Mouse (Mus musculus) inflammation-experienced regulatory T-cells (primary cell): Measurements from ENCODE around the gene Olfr1100. TPM values are rescaled to one million over a fixed set of nuclear protein-coding genes. Genes with fewer than 3 reads are reported as not detected.

Experiments used
- polyA plus RNA-seq, 2 experiments: library from polyadenylated mRNA; unstranded; fragments of 100-300 nt; shearing (Covaris generic); gene quantifications; one replicate each; pipeline ENCODE4 v1.2.1; 2017

The Olfr1100 gene
- polyA plus RNA-seq, result not detected

DNA sequence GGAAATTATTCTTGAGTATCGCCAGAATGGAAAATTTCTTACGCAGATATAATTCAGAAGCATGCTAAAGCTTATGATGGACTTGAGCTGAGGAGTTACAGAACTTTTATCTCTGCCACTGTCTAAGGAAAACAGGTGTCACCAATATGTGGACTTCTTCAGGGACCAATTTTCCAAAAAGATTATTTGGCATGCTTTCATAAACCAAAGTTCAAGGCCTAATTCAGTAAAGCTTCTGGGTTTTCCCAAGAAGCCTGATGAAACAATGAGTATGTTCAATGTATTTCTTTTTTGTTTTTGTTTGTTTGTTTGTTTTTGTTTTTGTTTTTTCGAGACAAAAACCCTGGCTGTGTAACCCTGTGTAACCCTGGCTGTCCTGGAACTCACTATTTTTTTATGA, at the start of gene Olfr1100:
Gene Olfr1100, minus strand, starts transcription at position 101 of the 400 bp plus-strand sequence.

GRCm38 (mm10) chr2:87026980-87027379, 47.2 kb upstream of the Olfr1100 start, which contains the start of gene Olfr1104:
Gene Olfr1104, minus strand, starts transcription at chr2:87027080.

DNA sequence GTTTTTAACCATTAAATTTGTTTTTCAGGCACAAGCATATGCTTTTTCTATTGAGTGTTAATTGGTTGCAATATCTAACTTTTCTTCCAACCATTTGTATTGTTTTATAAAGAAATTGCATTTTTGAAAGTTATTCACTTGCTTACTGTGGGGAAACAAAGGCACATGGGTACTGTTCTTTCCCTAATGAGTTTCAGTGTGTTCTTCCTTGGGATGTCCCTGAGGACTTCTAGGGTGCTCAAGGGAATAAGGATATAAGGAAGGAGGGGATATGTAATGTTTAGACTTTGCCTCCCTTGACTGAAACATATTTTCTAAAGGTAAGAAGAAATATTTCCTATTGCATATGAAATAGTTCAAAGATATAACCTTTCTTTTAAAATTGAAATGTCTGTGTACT, 18.3 kb upstream of the Olfr1100 start, which contains the start of gene Olfr1102:
Gene Olfr1102, plus strand, starts transcription at position 301 of the 400 bp plus-strand sequence.

DNA sequence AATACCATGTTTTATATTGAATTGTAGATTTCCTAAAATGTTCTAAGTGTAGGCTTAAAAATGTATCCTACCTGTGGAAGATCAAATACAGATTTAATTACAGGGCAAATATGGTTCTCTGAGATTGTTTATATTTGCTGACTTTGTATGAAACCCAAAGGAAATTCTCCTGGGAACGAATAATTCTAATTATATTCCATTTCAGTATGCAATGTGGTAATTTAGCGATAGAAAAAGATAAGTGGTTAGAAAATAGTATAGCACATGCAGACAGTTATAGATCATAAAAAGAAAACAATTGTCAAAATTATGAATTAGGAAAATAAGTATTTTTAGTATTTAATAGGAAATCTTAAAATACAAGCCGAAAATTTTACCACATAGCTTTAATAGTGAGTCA, 11.4 kb upstream of the Olfr1100 start, which contains the start of gene Olfr1101:
Gene Olfr1101, minus strand, starts transcription at position 101 of the 400 bp plus-strand sequence.

DNA sequence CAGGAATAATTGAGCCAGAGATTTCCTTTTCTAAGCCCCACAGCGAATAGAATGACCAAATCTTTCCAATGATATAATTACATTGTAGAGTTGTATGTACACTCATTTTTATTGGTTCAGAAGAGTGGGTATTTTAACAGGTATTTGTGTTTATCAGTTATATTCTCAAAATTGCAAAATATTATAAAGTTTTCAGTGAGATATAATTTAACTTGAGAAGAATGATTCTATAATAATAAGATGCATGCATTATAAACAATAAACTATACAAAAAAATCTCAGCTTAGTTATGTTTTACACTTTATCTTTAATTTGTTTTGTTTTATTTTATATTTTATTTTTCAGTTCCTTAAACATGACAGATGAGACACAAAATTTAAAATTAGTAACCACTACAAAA, 19.2 kb downstream of the Olfr1100 start, which contains the start of gene Olfr1099:
Gene Olfr1099, minus strand, starts transcription at position 101 of the 400 bp plus-strand sequence.

Other genes starting within 250 kb of the Olfr1100 start
- gene Olfr1089, start 246.3 kb downstream of the Olfr1100 start, polyA plus RNA-seq, result not detected
- 1 to 10 TPM in 1 of 2 experiments, not detected in 1; 3.3 TPM for gene Olfr1090, start 221.0 kb downstream of the Olfr1100 start, polyA plus RNA-seq
- 1 to 10 TPM in 1 of 2 experiments, not detected in 1; 2.2 TPM for gene Olfr1093, start 197.5 kb downstream of the Olfr1100 start, polyA plus RNA-seq
- not detected for gene Olfr141, start 169.9 kb downstream of the Olfr1100 start, polyA plus RNA-seq
- gene Olfr1094, start 155.3 kb downstream of the Olfr1100 start, polyA plus RNA-seq, result not detected
- not detected for gene Olfr1095, start 128.3 kb downstream of the Olfr1100 start, polyA plus RNA-seq
- under 1 TPM in 1 of 2 experiments, not detected in 1; 0.06 TPM for gene Gm13723, start 105.2 kb downstream of the Olfr1100 start, polyA plus RNA-seq
- gene Olfr1097, start 87.7 kb downstream of the Olfr1100 start, polyA plus RNA-seq, result under 1 TPM in 1 of 2 experiments, not detected in 1; 0.07 TPM
- under 1 TPM in 1 of 2 experiments, not detected in 1; 0.36 TPM for gene Olfr1098, start 55.4 kb downstream of the Olfr1100 start, polyA plus RNA-seq
- not detected for gene Olfr1099, start 19.3 kb downstream of the Olfr1100 start, polyA plus RNA-seq
- gene Olfr1101, start 11.3 kb upstream of the Olfr1100 start, polyA plus RNA-seq, result not detected
- gene Olfr1102, start 18.4 kb upstream of the Olfr1100 start, polyA plus RNA-seq, result under 1 TPM in 1 of 2 experiments, not detected in 1; 0.62 TPM
- gene Olfr1104, start 47.1 kb upstream of the Olfr1100 start, polyA plus RNA-seq, result not detected
- under 1 TPM; 0.07 to 0.67 TPM for gene Olfr1105, start 56.6 kb upstream of the Olfr1100 start, polyA plus RNA-seq
- not detected for gene Olfr1106, start 72.3 kb upstream of the Olfr1100 start, polyA plus RNA-seq
- gene Olfr1107, start 95.9 kb upstream of the Olfr1100 start, polyA plus RNA-seq, result under 1 TPM in 1 of 2 experiments, not detected in 1; 0.27 TPM
- gene Olfr1109, start 116.1 kb upstream of the Olfr1100 start, polyA plus RNA-seq, result under 1 TPM; 0.11 to 0.34 TPM
- not detected for gene Olfr259, start 134.6 kb upstream of the Olfr1100 start, polyA plus RNA-seq
- gene Olfr1110, start 160.3 kb upstream of the Olfr1100 start, polyA plus RNA-seq, result not detected
- not detected for gene Olfr1111, start 172.7 kb upstream of the Olfr1100 start, polyA plus RNA-seq
- gene Olfr1112, start 207.8 kb upstream of the Olfr1100 start, polyA plus RNA-seq, result not detected
- gene Olfr1113, start 229.0 kb upstream of the Olfr1100 start, polyA plus RNA-seq, result not detected